Mouse (Mus musculus): ENCODE measurements around the gene Kiz. TPM values are rescaled to one million over a fixed set of nuclear protein-coding genes. Genes with fewer than 3 reads are reported as not detected.
A peak's percentile ranks its signal among the peaks of the same experiment; 100 is the strongest.

Kiz gene
- polyA plus RNA-seq, 1 experiment = 17.9 TPM

- Histone ChIP-seq H3K4me1 (ENCODE audit: control insufficient read depth, insufficient read depth, low read length) (peaks cover 4% of the 10 kb centered on the region), H3K27ac (ENCODE audit: insufficient read depth, low read length) (no peak overlapping the region), H3K36me3 (ENCODE audit: control insufficient read depth, insufficient read depth, low read length, poor library complexity, severe bottlenecking) (no peaks in the 10 kb centered on the region), H3K27me3 (ENCODE audit: control insufficient read depth, insufficient read depth, low read length, poor library complexity, severe bottlenecking) (no peaks in the 10 kb centered on the region), H3K9me3 (replicated peaks; ENCODE audit: control insufficient read depth, insufficient read depth, low read length, poor library complexity, severe bottlenecking) (no peaks in the 10 kb centered on the region; the same call in 1 of the 2 replicates), H3K4me3 (ENCODE audit: low read depth, low read length) (no peak overlapping the region), H3K9ac (ENCODE audit: low read depth, poor library complexity, severe bottlenecking) (no peak overlapping the region)
- TF ChIP-seq POLR2A (IDR thresholded peaks at IDR 0.05; ENCODE audit: insufficient read depth, low read length) (no peak), EP300 (IDR thresholded peaks at IDR 0.05; ENCODE audit: insufficient read depth, low read depth, low read length) (peak; percentile 95), CTCF (IDR thresholded peaks at IDR 0.05; ENCODE audit: low read depth, low read length) (no peak)
Observed at GRCm38 (mm10) chr2:146920375-146921160, 64.9 kb downstream of the Kiz start.

GRCm38 (mm10) chr2:146925296-146925695, 69.6 kb downstream of the Kiz start:
- H3K4me1 ChIP-seq (ENCODE audit: control insufficient read depth, insufficient read depth, low read length) = peaks cover 4% of the 10 kb centered on the region
- H3K36me3 ChIP-seq (ENCODE audit: control insufficient read depth, insufficient read depth, low read length, poor library complexity, severe bottlenecking) = no peaks in the 10 kb centered on the region
- H3K4me3 ChIP-seq (ENCODE audit: low read depth, low read length) = no peak overlapping the region
- H3K9me3 ChIP-seq (replicated peaks; ENCODE audit: control insufficient read depth, insufficient read depth, low read length, poor library complexity, severe bottlenecking) = peaks cover 4% of the 10 kb centered on the region
- TF ChIP-seq POLR2A (IDR thresholded peaks at IDR 0.05; ENCODE audit: insufficient read depth, low read length) = no peak
- no peak for TF ChIP-seq EP300 (IDR thresholded peaks at IDR 0.05; ENCODE audit: insufficient read depth, low read depth, low read length)
- TF ChIP-seq CTCF (IDR thresholded peaks at IDR 0.05; ENCODE audit: low read depth, low read length) = no peak
- H3K27me3 ChIP-seq (ENCODE audit: control insufficient read depth, insufficient read depth, low read length, poor library complexity, severe bottlenecking) = no peaks in the 10 kb centered on the region
- no peak overlapping the region for H3K27ac ChIP-seq (ENCODE audit: insufficient read depth, low read length)
- H3K9ac ChIP-seq (ENCODE audit: low read depth, poor library complexity, severe bottlenecking) = no peak overlapping the region

DNA sequence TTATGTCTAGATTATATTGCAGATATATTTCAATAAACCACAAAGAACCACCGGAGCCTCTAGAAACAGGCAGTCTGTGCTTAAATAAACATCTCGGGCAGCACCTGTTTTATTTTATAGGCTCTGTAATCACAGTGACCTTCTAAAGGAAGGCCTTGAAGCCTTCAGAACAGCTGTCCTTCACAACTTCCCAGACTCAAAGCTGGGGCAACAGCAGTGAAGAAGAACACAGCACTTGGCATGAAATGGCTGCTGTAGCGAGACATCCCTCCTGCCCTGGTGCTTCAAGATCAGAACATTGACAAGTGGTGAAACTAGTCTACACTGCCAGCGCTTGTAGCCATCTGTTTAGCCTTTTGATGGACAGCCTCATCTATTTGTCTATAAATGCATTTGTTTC, 70.2 kb downstream of the Kiz start:
- Histone ChIP-seq H3K27me3 (ENCODE audit: control insufficient read depth, insufficient read depth, low read length, poor library complexity, severe bottlenecking) (no peaks in the 10 kb centered on the region), H3K9me3 (replicated peaks; ENCODE audit: control insufficient read depth, insufficient read depth, low read length, poor library complexity, severe bottlenecking) (peaks cover 4% of the 10 kb centered on the region), H3K4me3 (ENCODE audit: low read depth, low read length) (no peak overlapping the region), H3K4me1 (ENCODE audit: control insufficient read depth, insufficient read depth, low read length) (peaks cover 4% of the 10 kb centered on the region), H3K9ac (ENCODE audit: low read depth, poor library complexity, severe bottlenecking) (no peak overlapping the region), H3K27ac (ENCODE audit: insufficient read depth, low read length) (no peak overlapping the region), H3K36me3 (ENCODE audit: control insufficient read depth, insufficient read depth, low read length, poor library complexity, severe bottlenecking) (no peaks in the 10 kb centered on the region)
- no peak for TF ChIP-seq CTCF (IDR thresholded peaks at IDR 0.05; ENCODE audit: low read depth, low read length)
- no peak for TF ChIP-seq POLR2A (IDR thresholded peaks at IDR 0.05; ENCODE audit: insufficient read depth, low read length)
- TF ChIP-seq EP300 (IDR thresholded peaks at IDR 0.05; ENCODE audit: insufficient read depth, low read depth, low read length) = no peak

- no peak for TF ChIP-seq EP300 (IDR thresholded peaks at IDR 0.05; ENCODE audit: insufficient read depth, low read depth, low read length)
- TF ChIP-seq POLR2A (IDR thresholded peaks at IDR 0.05; ENCODE audit: insufficient read depth, low read length) = no peak
- TF ChIP-seq CTCF (IDR thresholded peaks at IDR 0.05; ENCODE audit: low read depth, low read length) = no peak
Observed at GRCm38 (mm10) chr2:146948223-146948776, 92.6 kb downstream of the Kiz start.

DNA sequence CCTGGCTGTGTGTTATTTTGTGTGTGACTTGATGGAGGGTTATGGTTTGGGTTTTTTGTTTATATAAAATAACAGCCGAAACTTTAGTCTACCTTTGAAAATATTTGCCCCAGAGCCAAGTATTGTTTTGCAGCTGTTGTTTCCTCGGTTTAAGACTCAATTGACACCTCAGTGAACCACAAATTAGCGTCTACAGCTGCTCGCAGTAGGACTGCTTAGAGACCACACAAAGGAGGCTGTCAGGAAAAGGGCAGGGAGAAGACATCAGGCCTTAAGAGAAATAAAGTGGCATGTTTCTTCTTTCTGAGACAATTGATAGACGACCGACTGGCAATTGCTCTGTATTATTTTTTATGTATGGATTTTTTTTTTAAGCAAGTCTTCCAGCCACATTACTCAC, 100.7 kb downstream of the Kiz start:
- no peak overlapping the region for H3K9ac ChIP-seq (ENCODE audit: low read depth, poor library complexity, severe bottlenecking)
- no peaks in the 10 kb centered on the region for H3K9me3 ChIP-seq (replicated peaks; ENCODE audit: control insufficient read depth, insufficient read depth, low read length, poor library complexity, severe bottlenecking)
- H3K36me3 ChIP-seq (ENCODE audit: control insufficient read depth, insufficient read depth, low read length, poor library complexity, severe bottlenecking) = no peaks in the 10 kb centered on the region
- TF ChIP-seq POLR2A (IDR thresholded peaks at IDR 0.05; ENCODE audit: insufficient read depth, low read length) (no peak), EP300 (IDR thresholded peaks at IDR 0.05; ENCODE audit: insufficient read depth, low read depth, low read length) (no peak), CTCF (IDR thresholded peaks at IDR 0.05; ENCODE audit: low read depth, low read length) (no peak)
- no peaks in the 10 kb centered on the region; the same call in 1 of the 2 replicates for H3K27me3 ChIP-seq (ENCODE audit: control insufficient read depth, insufficient read depth, low read length, poor library complexity, severe bottlenecking)
- H3K4me1 ChIP-seq (ENCODE audit: control insufficient read depth, insufficient read depth, low read length) = no peaks in the 10 kb centered on the region
- no peak overlapping the region for H3K27ac ChIP-seq (ENCODE audit: insufficient read depth, low read length)
- no peak overlapping the region for H3K4me3 ChIP-seq (ENCODE audit: low read depth, low read length)

More at GRCm38 (mm10) chr2:146948223-146948776, 92.6 kb downstream of the Kiz start:
- Histone ChIP-seq H3K27me3 (ENCODE audit: control insufficient read depth, insufficient read depth, low read length, poor library complexity, severe bottlenecking) (no peaks in the 10 kb centered on the region; the same call in 1 of the 2 replicates), H3K4me3 (ENCODE audit: low read depth, low read length) (no peak overlapping the region), H3K27ac (ENCODE audit: insufficient read depth, low read length) (no peak overlapping the region), H3K4me1 (ENCODE audit: control insufficient read depth, insufficient read depth, low read length) (no peaks in the 10 kb centered on the region), H3K36me3 (ENCODE audit: control insufficient read depth, insufficient read depth, low read length, poor library complexity, severe bottlenecking) (no peaks in the 10 kb centered on the region), H3K9ac (ENCODE audit: low read depth, poor library complexity, severe bottlenecking) (no peak overlapping the region), H3K9me3 (replicated peaks; ENCODE audit: control insufficient read depth, insufficient read depth, low read length, poor library complexity, severe bottlenecking) (no peaks in the 10 kb centered on the region)

DNA sequence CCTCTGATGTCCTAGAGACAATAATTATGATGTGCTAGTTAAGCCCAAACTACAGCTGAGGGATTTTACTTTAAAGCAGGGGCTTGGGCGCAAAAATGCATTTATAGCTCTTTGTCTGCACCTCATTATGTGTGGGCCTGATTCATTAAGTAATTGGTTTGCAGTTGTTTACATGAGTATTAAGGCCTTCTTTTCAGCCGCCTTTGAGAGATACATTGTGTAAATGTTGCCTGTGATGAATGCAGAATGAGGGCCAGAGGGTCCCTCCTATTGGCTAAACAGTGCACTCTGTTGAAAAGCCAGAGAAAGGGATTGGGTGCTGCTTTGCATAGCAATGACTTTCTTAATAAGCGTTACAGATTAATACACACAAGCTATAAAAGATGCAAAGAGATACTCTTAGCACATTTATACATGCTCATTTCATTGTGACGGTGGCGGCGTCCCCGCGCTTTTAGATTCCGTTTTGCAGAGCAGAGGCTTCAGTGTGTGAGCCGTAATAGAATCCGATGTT, 102.8 kb downstream of the Kiz start:
- Histone ChIP-seq H3K27ac (ENCODE audit: insufficient read depth, low read length) (no peak overlapping the region), H3K27me3 (ENCODE audit: control insufficient read depth, insufficient read depth, low read length, poor library complexity, severe bottlenecking) (no peaks in the 10 kb centered on the region), H3K4me3 (ENCODE audit: low read depth, low read length) (no peak overlapping the region), H3K9ac (ENCODE audit: low read depth, poor library complexity, severe bottlenecking) (no peak overlapping the region), H3K9me3 (replicated peaks; ENCODE audit: control insufficient read depth, insufficient read depth, low read length, poor library complexity, severe bottlenecking) (no peaks in the 10 kb centered on the region), H3K36me3 (ENCODE audit: control insufficient read depth, insufficient read depth, low read length, poor library complexity, severe bottlenecking) (no peaks in the 10 kb centered on the region), H3K4me1 (ENCODE audit: control insufficient read depth, insufficient read depth, low read length) (no peaks in the 10 kb centered on the region)
- TF ChIP-seq CTCF (IDR thresholded peaks at IDR 0.05; ENCODE audit: low read depth, low read length) (no peak), EP300 (IDR thresholded peaks at IDR 0.05; ENCODE audit: insufficient read depth, low read depth, low read length) (no peak), POLR2A (IDR thresholded peaks at IDR 0.05; ENCODE audit: insufficient read depth, low read length) (no peak)

Data from ES-Bruce4 (cell line).